Mouse (Mus musculus): Measurements from ENCODE around the gene C1ra.
"Not testable (repeated sequence)": the region's sequence is repeated elsewhere in the genome, so short reads cannot be mapped to it uniquely, and the experiment has no call there.

The C1ra gene

GRCm38 (mm10) chr6:124485414-124486144, 26.6 kb upstream of the C1ra start:
- no peak for DNase-seq

GRCm38 (mm10) chr6:124487509-124487908, 24.7 kb upstream of the C1ra start:
- DNase-seq = no peak

GRCm38 (mm10) chr6:124488952-124489351, 23.3 kb upstream of the C1ra start:
- DNase-seq = no peak

GRCm38 (mm10) chr6:124491427-124491826, 20.8 kb upstream of the C1ra start:
- no peak for DNase-seq

- peak; percentile 71 for DNase-seq
Observed at GRCm38 (mm10) chr6:124492842-124493561, 19.2 kb upstream of the C1ra start, which contains the start of gene C1rl. C1rl (plus strand) TSS chr6:124493113.

- DNase-seq = no peak
Observed at GRCm38 (mm10) chr6:124493886-124494285, 18.3 kb upstream of the C1ra start.

GRCm38 (mm10) chr6:124496054-124496453, 16.2 kb upstream of the C1ra start:
- no peak for DNase-seq

- DNase-seq = no peak
Observed at GRCm38 (mm10) chr6:124499914-124500566, 12.2 kb upstream of the C1ra start.

GRCm38 (mm10) chr6:124501473-124501872, 10.7 kb upstream of the C1ra start:
- no peak for DNase-seq

- DNase-seq = no peak
Observed at GRCm38 (mm10) chr6:124502021-124502420, 10.2 kb upstream of the C1ra start.

- no peak for DNase-seq
Observed at GRCm38 (mm10) chr6:124505028-124505427, 7.2 kb upstream of the C1ra start.

- DNase-seq = no peak
Observed at GRCm38 (mm10) chr6:124506991-124507390, 5.2 kb upstream of the C1ra start.

GRCm38 (mm10) chr6:124508292-124508691, 3.9 kb upstream of the C1ra start:
- peak; percentile 68 for DNase-seq

GRCm38 (mm10) chr6:124509192-124509591, 3.0 kb upstream of the C1ra start:
- not testable (repeated sequence) for DNase-seq

GRCm38 (mm10) chr6:124511936-124512335, 269 bp upstream of the C1ra start:
- no peak for DNase-seq

GRCm38 (mm10) chr6:124517733-124518132, 5.5 kb downstream of the C1ra start:
- DNase-seq = not testable (repeated sequence)

GRCm38 (mm10) chr6:124522082-124522481, 9.9 kb downstream of the C1ra start:
- DNase-seq = not testable (repeated sequence)

- no peak for DNase-seq
Observed at GRCm38 (mm10) chr6:124527881-124528280, 15.7 kb downstream of the C1ra start.

GRCm38 (mm10) chr6:124531077-124531476, 18.9 kb downstream of the C1ra start:
- DNase-seq = no peak

GRCm38 (mm10) chr6:124536125-124536829, 24.1 kb downstream of the C1ra start:
- DNase-seq = not testable (repeated sequence)

GRCm38 (mm10) chr6:124541176-124541575, 29.0 kb downstream of the C1ra start:
- not testable (repeated sequence) for DNase-seq

GRCm38 (mm10) chr6:124542284-124542683, 30.1 kb downstream of the C1ra start, which contains the start of gene C1s1:
C1s1 (minus strand) TSS chr6:124542359.
- DNase-seq = peak; percentile 41

- no peak for DNase-seq
Observed at GRCm38 (mm10) chr6:124544466-124544865, 32.3 kb downstream of the C1ra start.
